Mouse (Mus musculus) intestine, embryonic 14.5 days (tissue): ENCODE measurements around the gene Kdelc2. TPM values are rescaled to one million over a fixed set of nuclear protein-coding genes. Genes with fewer than 3 reads are reported as not detected.

Experiments used
- ATAC-seq: fragments of 200-750 bp; cut with Nextera tagmentation; replicated peaks from 2 replicates; pipeline ENCODE4 v1.8.0; 2017; ENCODE audit warnings: low read depth, moderate number of reproducible peaks, moderate TSS enrichment, moderate library complexity; ENCODE audit not compliant: low FRiP score, low TSS enrichment
- DNase-seq: peaks from one replicate; pipeline ENCODE4 v3.0.0-alpha.2; 2018; ENCODE audit warnings: low spot score
- H3K27ac ChIP-seq: fragments of 300-500 bp; sonication (generic); 2 replicates; pipeline ENCODE4 v1.5.1; 2014; ENCODE audit warnings: low read depth, mild to moderate bottlenecking, control low read depth
- H3K27me3 ChIP-seq: fragments of 300-500 bp; sonication (generic); replicated peaks from 2 replicates; pipeline ENCODE4 v1.6.1; 2014; ENCODE audit warnings: low read length, control low read depth; ENCODE audit not compliant: control insufficient read depth, insufficient read depth
- H3K36me3 ChIP-seq: fragments of 300-500 bp; sonication (generic); 2 replicates; pipeline ENCODE4 v1.6.1; 2014; ENCODE audit warnings: low read length, control low read depth; ENCODE audit not compliant: control insufficient read depth, insufficient read depth
- H3K4me1 ChIP-seq: fragments of 300-500 bp; sonication (generic); replicated peaks from 2 replicates; pipeline ENCODE4 v1.6.1; 2014; ENCODE audit warnings: low read length, control low read depth, mixed read lengths; ENCODE audit not compliant: control insufficient read depth, insufficient read depth
- H3K4me2 ChIP-seq: fragments of 300-500 bp; sonication (generic); 2 replicates; pipeline ENCODE4 v1.6.1; 2014; ENCODE audit warnings: low read length
- H3K4me3 ChIP-seq: fragments of 300-500 bp; sonication (generic); 2 replicates; pipeline ENCODE4 v1.5.1; 2014; ENCODE audit warnings: low read depth, low read length, control low read depth, mixed read lengths
- H3K9ac ChIP-seq: fragments of 300-500 bp; sonication (generic); 2 replicates; pipeline ENCODE4 v1.6.1; 2014; ENCODE audit warnings: mild to moderate bottlenecking, low read length
- H3K9me3 ChIP-seq: fragments of 300-500 bp; sonication (generic); 2 replicates; pipeline ENCODE4 v1.6.1; 2016; ENCODE audit warnings: low read length, control low read depth; ENCODE audit not compliant: control insufficient read depth
- WGBS: fragments of 180-500 bp; shearing (Covaris S2); extraction: QIAGEN DNeasy Blood & Tissue Kit; methylation state at CpG from one replicate; pipeline ENCODE4 v1.1.7; 2014; 5-methylcytosine and 5-hydroxymethylcytosine counted together
- polyA plus RNA-seq: library from polyadenylated mRNA; unstranded; fragments of >200 nt; fragmentation: Nextera tagmentation; extraction: Ambion mirVana; gene quantifications from 2 replicates; pipeline ENCODE4 v1.2.1, GENCODE M21; 2014

Gene Kdelc2
- polyA plus RNA-seq, 1 experiment from 2014 or later = 27.3 TPM

- Histone ChIP-seq H3K9ac (no peak overlapping the region), H3K27me3 (no peaks in the 10 kb centered on the region), H3K4me2 (no peak overlapping the region), H3K4me1 (peaks cover 4% of the 10 kb centered on the region; the same call in 1 of the 2 replicates), H3K4me3 (no peak overlapping the region), H3K27ac (no peak overlapping the region), H3K36me3 (peaks cover 6% of the 10 kb centered on the region; the same call in 1 of the 2 replicates), H3K9me3 (no peaks in the 10 kb centered on the region)
- no peak for ATAC-seq
- 83% methylated on average over 13 of the region's 13 CpGs for WGBS
- no peak for DNase-seq
Measured at GRCm38 (mm10) chr9:53376820-53377219, 7.0 kb upstream of the Kdelc2 start.

GRCm38 (mm10) chr9:53377597-53377996 is 6.2 kb upstream of the Kdelc2 start:
- WGBS = 45% methylated on average over 5 of the region's 5 CpGs
- no peak overlapping the region for H3K9ac ChIP-seq
- no peak for ATAC-seq
- no peak overlapping the region for H3K4me2 ChIP-seq
- H3K27me3 ChIP-seq = no peaks in the 10 kb centered on the region
- peaks cover 4% of the 10 kb centered on the region; the same call in 1 of the 2 replicates for H3K4me1 ChIP-seq
- peaks cover 3% of the 10 kb centered on the region; the same call in 1 of the 2 replicates for H3K36me3 ChIP-seq
- H3K9me3 ChIP-seq = no peaks in the 10 kb centered on the region
- no peak overlapping the region for H3K27ac ChIP-seq
- no peak overlapping the region for H3K4me3 ChIP-seq
- no peak for DNase-seq

- ATAC-seq = no peak
- WGBS = 41% methylated on average over 3 of the region's 3 CpGs
- no peak overlapping the region for H3K27ac ChIP-seq
Measured at GRCm38 (mm10) chr9:53378171-53378570, 5.7 kb upstream of the Kdelc2 start.

GRCm38 (mm10) chr9:53380595-53380994 is 3.2 kb upstream of the Kdelc2 start:
- Histone ChIP-seq H3K36me3 (no peaks in the 10 kb centered on the region), H3K9ac (no peak overlapping the region), H3K27me3 (no peaks in the 10 kb centered on the region), H3K4me2 (no peak overlapping the region), H3K4me1 (peaks cover 12% of the 10 kb centered on the region; the same call in 1 of the 2 replicates), H3K27ac (no peak overlapping the region), H3K9me3 (no peaks in the 10 kb centered on the region), H3K4me3 (no peak overlapping the region)
- no peak for DNase-seq
- ATAC-seq = no peak
- WGBS = 72% methylated on average over 2 of the region's 2 CpGs

More at GRCm38 (mm10) chr9:53378171-53378570, 5.7 kb upstream of the Kdelc2 start:
- no peaks in the 10 kb centered on the region for H3K36me3 ChIP-seq
- H3K27me3 ChIP-seq = no peaks in the 10 kb centered on the region
- H3K4me1 ChIP-seq = peaks cover 4% of the 10 kb centered on the region; the same call in 1 of the 2 replicates
- no peak overlapping the region for H3K9ac ChIP-seq
- H3K4me3 ChIP-seq = no peak overlapping the region
- no peak for DNase-seq
- no peaks in the 10 kb centered on the region for H3K9me3 ChIP-seq
- no peak overlapping the region for H3K4me2 ChIP-seq

- 87% methylated on average over 5 of the region's 5 CpGs for WGBS
- Histone ChIP-seq H3K4me3 (no peak overlapping the region), H3K27me3 (no peaks in the 10 kb centered on the region), H3K9me3 (no peaks in the 10 kb centered on the region), H3K36me3 (no peaks in the 10 kb centered on the region), H3K27ac (no peak overlapping the region), H3K4me1 (peaks cover 13% of the 10 kb centered on the region; the same call in 1 of the 2 replicates), H3K4me2 (no peak overlapping the region), H3K9ac (no peak overlapping the region)
- ATAC-seq (no peak), DNase-seq (no peak)
Measured at GRCm38 (mm10) chr9:53381113-53381615, 2.7 kb upstream of the Kdelc2 start.

- peak overlapping the region; percentile 72 for H3K4me3 ChIP-seq
- H3K4me2 ChIP-seq = peak overlapping the region; percentile 82
- 0 out of 2 replicates have a peak, but pooled peaks cover 5% of the 10 kb centered on the region for H3K36me3 ChIP-seq
- 0 out of 2 replicates have a peak, but pooled peaks cover 9% of the 10 kb centered on the region for H3K4me1 ChIP-seq
- no peaks in the 10 kb centered on the region for H3K9me3 ChIP-seq
- H3K27ac ChIP-seq = peak overlapping the region; percentile 99
- no peaks in the 10 kb centered on the region for H3K27me3 ChIP-seq
- 3% methylated on average over 8 of the region's 8 CpGs for WGBS
- DNase-seq (no peak), ATAC-seq (0 out of 2 replicates have a peak, but pooled peaks have one; percentile 5)
- H3K9ac ChIP-seq = peak overlapping the region; percentile 95
Measured at GRCm38 (mm10) chr9:53384873-53385272, 1.0 kb downstream of the Kdelc2 start.

GRCm38 (mm10) chr9:53387431-53387830 is 3.6 kb downstream of the Kdelc2 start:
- 61% methylated on average over 2 of the region's 2 CpGs for WGBS
- H3K4me2 ChIP-seq = no peak overlapping the region

GRCm38 (mm10) chr9:53389109-53389508 is 5.3 kb downstream of the Kdelc2 start:
- H3K36me3 ChIP-seq = 0 out of 2 replicates have a peak, but pooled peaks cover 16% of the 10 kb centered on the region
- DNase-seq (no peak), ATAC-seq (no peak)
- 82% methylated on average over 3 of the region's 3 CpGs for WGBS
- H3K4me1 ChIP-seq = 0 out of 2 replicates have a peak, but pooled peaks cover 9% of the 10 kb centered on the region
- H3K4me3 ChIP-seq = no peak overlapping the region
- no peaks in the 10 kb centered on the region for H3K9me3 ChIP-seq
- H3K27ac ChIP-seq = no peak overlapping the region
- H3K27me3 ChIP-seq = no peaks in the 10 kb centered on the region
- H3K4me2 ChIP-seq = no peak overlapping the region
- no peak overlapping the region for H3K9ac ChIP-seq

More at GRCm38 (mm10) chr9:53387431-53387830, 3.6 kb downstream of the Kdelc2 start:
- no peak for DNase-seq
- H3K9ac ChIP-seq = no peak overlapping the region
- 0 out of 2 replicates have a peak, but pooled peaks cover 16% of the 10 kb centered on the region for H3K36me3 ChIP-seq
- no peak overlapping the region for H3K4me3 ChIP-seq
- H3K27ac ChIP-seq = no peak overlapping the region
- H3K9me3 ChIP-seq = no peaks in the 10 kb centered on the region
- H3K27me3 ChIP-seq = no peaks in the 10 kb centered on the region
- ATAC-seq = no peak
- H3K4me1 ChIP-seq = 0 out of 2 replicates have a peak, but pooled peaks cover 9% of the 10 kb centered on the region

- H3K27me3 ChIP-seq = no peaks in the 10 kb centered on the region
- H3K4me3 ChIP-seq = no peak overlapping the region
- H3K9ac ChIP-seq = no peak overlapping the region
- no peak overlapping the region for H3K27ac ChIP-seq
- H3K4me2 ChIP-seq = no peak overlapping the region
- no peak for ATAC-seq
- 0 out of 2 replicates have a peak, but pooled peaks cover 16% of the 10 kb centered on the region for H3K36me3 ChIP-seq
- 80% methylated on average over 7 of the region's 7 CpGs for WGBS
- no peaks in the 10 kb centered on the region for H3K9me3 ChIP-seq
- DNase-seq = no peak
- 0 out of 2 replicates have a peak, but pooled peaks cover 6% of the 10 kb centered on the region for H3K4me1 ChIP-seq
Measured at GRCm38 (mm10) chr9:53390136-53390535, 6.3 kb downstream of the Kdelc2 start.
